Mouse (Mus musculus): ENCODE measurements at regions not wholly inside any gene's neighbourhood (a gene's known extent, or its start where the extent isn't known, plus 50 kb on each side); places are given as distances from the start of the nearest gene placed in this dataset.

- DNase-seq (ENCODE audit: low spot score), result no peak
Measured at GRCm38 (mm10) chr13:54285968-54286367, 85.2 kb upstream of the Cplx2 start.

- DNase-seq (ENCODE audit: low spot score), result no peak
Measured at GRCm38 (mm10) chr13:54286616-54287015, 84.5 kb upstream of the Cplx2 start.

GRCm38 (mm10) chr13:54290066-54290465 lies 81.1 kb upstream of the Cplx2 start:
- DNase-seq (ENCODE audit: low spot score), result no peak

- no peak for DNase-seq (ENCODE audit: low spot score)
Measured at GRCm38 (mm10) chr13:54292394-54292793, 78.8 kb upstream of the Cplx2 start.

GRCm38 (mm10) chr13:54293006-54293405 lies 78.1 kb upstream of the Cplx2 start:
- no peak for DNase-seq (ENCODE audit: low spot score)

GRCm38 (mm10) chr13:54295475-54296259 lies 75.5 kb upstream of the Cplx2 start:
- DNase-seq (ENCODE audit: low spot score), result no peak

GRCm38 (mm10) chr13:54296260-54296555 lies 74.9 kb upstream of the Cplx2 start:
- no peak for DNase-seq (ENCODE audit: low spot score)

GRCm38 (mm10) chr13:54298851-54299250 lies 72.3 kb upstream of the Cplx2 start:
- DNase-seq (ENCODE audit: low spot score), result no peak

GRCm38 (mm10) chr13:54299295-54299694 lies 71.9 kb upstream of the Cplx2 start:
- DNase-seq (ENCODE audit: low spot score), result no peak

GRCm38 (mm10) chr13:54301110-54301509 lies 70.0 kb upstream of the Cplx2 start:
- no peak for DNase-seq (ENCODE audit: low spot score)

- no peak for DNase-seq (ENCODE audit: low spot score)
Measured at GRCm38 (mm10) chr13:54301677-54302076, 69.5 kb upstream of the Cplx2 start.

GRCm38 (mm10) chr13:54302351-54303070 lies 68.6 kb upstream of the Cplx2 start:
- DNase-seq (ENCODE audit: low spot score), result peak; percentile 27

- peak; percentile 44 for DNase-seq (ENCODE audit: low spot score)
Measured at GRCm38 (mm10) chr13:54303071-54303924, 67.9 kb upstream of the Cplx2 start.

- no peak for DNase-seq (ENCODE audit: low spot score)
Measured at GRCm38 (mm10) chr13:54304251-54304650, 66.9 kb upstream of the Cplx2 start.

- DNase-seq (ENCODE audit: low spot score), result no peak
Measured at GRCm38 (mm10) chr13:54308591-54308990, 62.6 kb upstream of the Cplx2 start.

- DNase-seq (ENCODE audit: low spot score), result no peak
Measured at GRCm38 (mm10) chr13:54309354-54309753, 61.8 kb upstream of the Cplx2 start.

GRCm38 (mm10) chr13:54310144-54310543 lies 61.0 kb upstream of the Cplx2 start:
- no peak for DNase-seq (ENCODE audit: low spot score)

GRCm38 (mm10) chr13:54311327-54312026 lies 59.7 kb upstream of the Cplx2 start:
- no peak for DNase-seq (ENCODE audit: low spot score)

- no peak for DNase-seq (ENCODE audit: low spot score)
Measured at GRCm38 (mm10) chr13:54312405-54313185, 58.6 kb upstream of the Cplx2 start.

GRCm38 (mm10) chr13:54315333-54315732 lies 55.8 kb upstream of the Cplx2 start:
- no peak for DNase-seq (ENCODE audit: low spot score)

GRCm38 (mm10) chr13:54316907-54317306 lies 54.2 kb upstream of the Cplx2 start:
- no peak for DNase-seq (ENCODE audit: low spot score)
